Mouse (Mus musculus): Measurements from ENCODE around the gene Gm19935. TPM values are rescaled to one million over a fixed set of nuclear protein-coding genes. Genes with fewer than 3 reads are reported as not detected.
A peak's percentile ranks its signal among the peaks of the same experiment; 100 is the strongest.

Gene Gm19935
- total RNA-seq (2022), result under 1 TPM in 1 of 4 experiments, not detected in 3; 0.30 TPM

- DNase-seq, result no peak
Measured at GRCm38 (mm10) chr8:90817293-90817692, at the start of gene Gm19935. Gene Gm19935, minus strand, starts transcription at chr8:90817393.

DNA sequence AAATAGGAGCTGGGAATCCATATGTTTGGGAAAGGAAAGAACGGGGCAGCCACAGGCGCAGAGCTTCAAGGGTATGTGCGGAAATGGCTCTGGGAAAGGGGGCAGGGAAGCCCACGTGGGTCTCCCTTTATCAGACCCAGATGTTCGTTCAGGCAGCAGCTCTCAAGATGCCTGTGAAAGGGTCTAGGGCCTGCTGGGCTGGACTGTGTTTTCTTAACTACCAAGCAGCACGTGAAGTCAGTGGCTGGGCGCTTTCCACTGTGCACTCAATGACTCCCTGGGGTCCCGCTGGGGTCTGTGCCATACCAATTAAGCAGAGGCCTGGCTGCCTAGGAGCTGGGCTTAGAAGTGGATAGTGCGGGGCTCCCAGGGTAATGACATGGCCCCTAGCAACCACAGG, 44.8 kb upstream of the Gm19935 start:
- DNase-seq, result no peak

DNA sequence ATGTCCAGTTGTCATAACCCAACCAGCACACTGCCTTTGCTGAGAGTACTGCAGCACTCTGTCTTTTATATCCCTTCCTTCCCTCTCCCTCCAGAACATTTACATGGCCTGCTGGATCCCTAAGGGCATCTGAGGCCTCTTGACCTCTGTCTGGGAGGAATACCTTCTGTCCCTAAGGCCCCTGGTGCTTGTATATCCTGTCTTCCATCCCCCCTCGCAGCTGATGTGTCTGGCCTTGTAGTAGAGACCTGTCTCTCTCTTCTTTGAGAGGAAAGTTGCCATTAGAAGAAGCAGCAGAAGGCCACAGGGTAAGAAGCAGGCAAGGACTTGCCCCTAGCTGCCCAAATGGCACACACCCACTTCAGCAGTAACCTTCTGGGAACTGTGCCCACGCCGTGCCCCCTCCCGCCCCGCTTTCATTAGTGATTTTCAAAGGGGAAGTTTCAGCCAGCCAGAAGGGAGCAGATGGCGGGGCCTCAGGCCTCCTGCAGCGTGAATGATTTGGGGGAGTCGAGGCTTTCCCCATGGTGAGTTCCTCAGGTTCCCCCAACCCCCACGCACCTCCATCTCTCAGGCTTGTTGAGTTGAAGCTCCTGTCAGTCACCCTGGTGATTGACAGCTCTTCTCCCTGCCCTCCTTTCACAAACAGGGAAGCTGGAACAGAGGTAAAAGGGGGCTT, 44.2 kb upstream of the Gm19935 start:
- DNase-seq, result no peak

DNA sequence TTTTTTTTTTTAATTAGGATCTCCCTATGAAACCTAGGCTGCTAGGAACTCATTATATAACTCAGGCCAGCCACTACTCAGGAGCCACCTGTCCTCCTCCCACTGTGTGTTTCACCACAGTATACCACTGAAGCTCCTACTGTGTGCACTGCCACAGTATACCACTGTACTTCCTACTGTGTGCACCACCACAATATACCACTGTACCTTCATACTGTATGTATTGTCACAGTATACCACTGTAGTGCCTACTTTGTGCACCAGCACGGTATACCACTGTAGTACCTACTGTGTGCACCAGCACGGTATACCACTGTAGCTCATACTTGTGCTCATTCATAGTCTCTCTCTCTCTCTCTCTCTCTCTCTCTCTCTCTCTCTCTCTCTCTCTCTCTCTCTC, 40.9 kb upstream of the Gm19935 start:
- no peak for DNase-seq

DNA sequence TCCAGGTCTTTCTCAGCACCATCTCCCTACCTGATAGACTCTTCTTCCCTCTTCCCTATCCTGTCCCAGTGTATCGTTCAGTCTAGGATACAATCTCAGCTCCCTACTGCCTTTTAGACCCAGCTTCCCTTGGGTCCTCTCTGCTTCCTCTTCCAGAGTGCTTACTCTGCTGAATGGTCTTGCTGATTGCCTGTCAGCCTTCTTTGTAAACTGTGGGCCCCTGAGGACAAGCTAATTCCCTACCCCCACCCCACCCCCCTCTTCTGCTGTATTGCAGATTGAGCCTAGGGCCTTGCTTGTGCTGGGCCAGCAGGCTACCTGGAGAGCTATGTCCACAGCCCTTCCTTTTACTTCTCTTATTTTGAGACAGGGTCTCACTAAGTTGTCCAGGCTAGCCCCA, 39.8 kb upstream of the Gm19935 start:
- no peak for DNase-seq

- DNase-seq, result no peak
Measured at GRCm38 (mm10) chr8:90856171-90856570, 39.0 kb upstream of the Gm19935 start.

- DNase-seq, result no peak
Measured at GRCm38 (mm10) chr8:90854671-90855161, 37.5 kb upstream of the Gm19935 start.

DNA sequence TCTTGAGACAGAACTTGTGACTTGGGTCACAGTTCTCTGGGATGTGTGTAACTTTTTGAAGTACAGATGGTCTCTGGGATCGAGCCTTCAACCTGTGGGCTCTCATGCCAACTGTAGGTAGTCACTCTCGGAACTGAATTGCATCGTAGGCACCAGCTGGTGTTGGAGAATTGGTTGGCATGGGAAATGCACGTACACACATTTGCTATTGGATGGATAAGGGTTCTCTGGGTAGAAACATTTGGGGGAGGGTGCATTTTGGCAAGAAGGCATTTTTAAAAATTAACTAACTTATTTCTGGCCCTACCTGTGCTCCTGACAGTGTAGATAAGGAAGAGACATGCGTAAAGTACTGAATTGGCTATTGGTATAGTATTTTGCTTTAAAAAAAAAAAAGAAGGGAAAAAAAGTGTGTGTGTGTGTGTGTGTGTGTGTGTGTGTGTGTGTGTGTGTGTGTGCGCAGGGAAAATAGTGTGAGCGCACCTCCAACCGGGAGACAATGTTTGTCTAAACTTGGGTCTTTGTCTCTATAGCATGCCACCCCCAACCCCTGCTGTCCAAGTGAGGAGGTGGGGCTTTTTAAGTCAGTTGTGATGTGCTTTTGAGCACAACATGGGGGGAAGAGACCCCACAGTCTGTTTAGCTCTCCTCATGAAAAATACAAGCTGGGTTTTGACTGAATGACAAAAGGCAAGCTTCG, 36.9 kb upstream of the Gm19935 start:
- DNase-seq, result no peak

DNA sequence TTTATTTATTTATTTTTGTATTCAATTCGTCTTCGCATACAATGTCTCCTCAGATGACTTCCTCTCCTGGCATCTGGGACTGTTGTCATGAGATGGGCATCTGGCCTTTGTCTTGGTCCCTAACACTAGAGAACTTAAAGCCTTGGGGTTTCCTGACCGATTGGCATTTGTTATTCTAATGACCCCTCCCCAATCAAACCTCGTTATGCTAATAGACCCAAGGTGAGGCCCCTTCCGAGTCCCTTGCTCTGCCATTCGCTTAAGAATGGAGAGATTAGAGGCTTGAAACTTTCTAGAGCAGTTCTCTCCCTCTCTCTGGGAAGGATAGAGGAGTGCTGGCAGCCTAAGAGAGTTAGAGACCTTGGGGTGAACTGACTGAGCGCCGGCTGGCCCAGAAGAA, 34.4 kb upstream of the Gm19935 start:
- no peak for DNase-seq

DNA sequence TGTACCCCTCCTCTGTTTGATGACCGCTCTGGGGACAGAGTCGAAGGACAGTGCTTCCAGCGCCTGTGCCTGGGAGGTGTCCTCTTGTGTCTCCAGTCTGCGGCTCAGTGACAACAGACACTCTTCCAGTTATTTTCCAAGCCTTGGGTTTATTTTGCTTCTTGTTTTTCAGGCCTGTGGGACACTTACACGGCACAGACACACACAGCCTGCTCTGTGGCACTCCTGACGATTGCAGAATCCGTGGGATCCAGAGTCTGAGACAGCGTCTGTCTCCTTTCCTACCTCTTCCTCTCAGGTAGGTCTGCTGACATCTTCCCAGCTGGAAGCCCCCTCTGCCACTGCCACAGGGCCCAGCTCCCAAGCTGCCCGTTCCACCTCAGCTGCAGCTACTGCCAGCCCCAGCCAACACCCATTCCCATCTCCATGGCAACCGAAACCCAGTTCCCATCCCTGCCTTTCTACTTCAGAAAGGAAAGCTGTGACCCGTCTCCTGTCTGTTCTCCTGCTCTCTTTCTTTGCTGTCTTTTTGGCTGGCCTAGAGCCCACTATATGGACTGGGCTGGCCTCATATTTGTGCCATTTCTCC, 32.4 kb upstream of the Gm19935 start:
- no peak for DNase-seq

DNA sequence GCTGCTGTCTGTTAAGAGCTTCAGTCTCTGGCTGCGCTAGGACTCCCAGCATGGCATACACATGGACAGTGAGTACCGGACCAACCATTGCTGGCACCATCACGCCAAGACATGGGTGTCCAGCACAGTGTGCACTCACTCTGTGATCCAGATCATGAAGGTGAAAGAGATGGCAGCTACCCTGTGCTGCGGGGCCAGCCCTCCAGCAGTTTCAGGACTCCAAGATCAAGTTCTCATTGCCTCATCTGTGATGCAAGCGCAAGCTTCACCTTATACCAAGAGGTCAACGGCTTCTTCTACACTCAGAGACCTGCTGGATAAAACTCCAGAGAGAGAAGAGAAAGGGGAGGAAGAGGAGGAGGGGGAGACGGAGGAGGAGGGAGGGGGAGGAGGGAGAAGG, 30.8 kb upstream of the Gm19935 start:
- DNase-seq, result no peak

DNA sequence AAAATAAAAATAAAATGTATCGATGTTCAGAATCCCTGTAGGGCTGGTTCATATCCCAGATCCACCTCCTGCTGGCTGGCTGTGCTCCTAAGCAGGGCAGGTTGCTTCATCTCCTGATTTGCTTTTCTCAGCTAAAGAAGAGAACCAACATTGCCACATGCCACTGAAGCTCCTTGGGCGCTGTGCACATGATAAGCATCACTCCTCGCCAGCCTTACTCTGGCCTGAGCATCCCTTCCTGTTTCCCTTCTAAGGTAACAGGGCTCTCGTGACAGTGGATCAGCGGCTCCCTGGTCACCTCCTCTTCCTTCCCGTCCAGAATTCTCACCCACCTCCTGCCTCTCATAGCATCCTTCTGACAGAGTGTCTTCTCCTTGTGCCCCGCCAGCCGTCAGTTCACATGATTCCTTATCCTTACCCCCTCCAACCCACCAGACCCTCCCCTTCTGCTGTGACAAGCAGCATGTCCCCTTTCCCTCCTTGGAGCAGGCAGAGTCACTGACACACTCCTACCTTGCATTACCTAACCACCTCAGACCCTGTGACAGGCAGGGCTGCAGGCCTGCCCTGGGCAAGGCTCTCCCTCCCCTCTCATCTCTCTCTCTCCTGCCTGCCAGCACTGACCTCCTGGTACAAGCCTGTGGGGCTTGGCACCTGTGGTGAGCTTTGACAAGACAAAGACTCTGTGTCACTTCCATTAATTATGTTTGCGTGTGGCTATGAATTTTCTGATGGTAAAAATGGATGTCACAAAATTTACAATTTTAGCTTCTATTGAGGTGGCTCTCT, 27.2 kb upstream of the Gm19935 start:
- no peak for DNase-seq

DNA sequence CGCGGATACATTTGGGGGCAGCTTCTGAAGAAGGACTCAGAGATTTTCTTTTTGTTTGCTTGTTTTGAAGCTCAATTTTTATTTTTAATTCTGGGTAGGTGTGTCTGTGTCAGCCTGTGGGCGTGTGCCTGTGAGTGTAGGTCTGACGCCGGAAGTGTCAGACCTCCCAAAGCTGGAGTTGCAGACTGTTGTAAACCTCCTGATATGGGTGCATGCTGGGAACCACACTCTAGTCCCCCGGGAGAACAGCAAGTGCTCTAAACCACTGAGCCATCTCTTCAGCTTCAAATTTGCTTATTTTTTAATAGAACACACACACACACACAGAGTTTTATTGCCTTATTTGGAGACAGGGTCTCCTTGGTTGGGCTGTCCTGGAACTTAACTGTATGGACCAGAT, 25.9 kb upstream of the Gm19935 start:
- no peak for DNase-seq

- no peak for DNase-seq
Measured at GRCm38 (mm10) chr8:90841321-90841720, 24.1 kb upstream of the Gm19935 start.

- peak; percentile 56 for DNase-seq
Measured at GRCm38 (mm10) chr8:90839725-90840714, 22.8 kb upstream of the Gm19935 start.

- DNase-seq, result no peak
Measured at GRCm38 (mm10) chr8:90837440-90837839, 20.2 kb upstream of the Gm19935 start.

DNA sequence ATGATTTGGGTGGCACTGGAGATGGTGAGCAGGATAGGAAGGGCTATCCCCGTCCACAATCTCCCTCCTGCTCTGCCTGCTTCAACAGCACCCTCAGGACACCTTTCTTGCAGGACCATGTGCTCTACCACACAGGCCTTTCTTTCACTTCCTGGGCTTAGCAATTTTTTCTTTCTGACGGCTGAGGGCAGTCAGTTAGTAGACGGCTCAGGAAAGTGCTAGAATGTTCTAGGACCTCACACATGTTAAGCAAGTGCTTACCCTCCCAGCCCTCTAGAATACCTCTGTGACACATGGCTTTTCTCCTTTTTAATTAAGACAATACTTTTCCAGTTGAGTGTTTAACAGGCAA, 17.1 kb upstream of the Gm19935 start:
- DNase-seq, result no peak

DNA sequence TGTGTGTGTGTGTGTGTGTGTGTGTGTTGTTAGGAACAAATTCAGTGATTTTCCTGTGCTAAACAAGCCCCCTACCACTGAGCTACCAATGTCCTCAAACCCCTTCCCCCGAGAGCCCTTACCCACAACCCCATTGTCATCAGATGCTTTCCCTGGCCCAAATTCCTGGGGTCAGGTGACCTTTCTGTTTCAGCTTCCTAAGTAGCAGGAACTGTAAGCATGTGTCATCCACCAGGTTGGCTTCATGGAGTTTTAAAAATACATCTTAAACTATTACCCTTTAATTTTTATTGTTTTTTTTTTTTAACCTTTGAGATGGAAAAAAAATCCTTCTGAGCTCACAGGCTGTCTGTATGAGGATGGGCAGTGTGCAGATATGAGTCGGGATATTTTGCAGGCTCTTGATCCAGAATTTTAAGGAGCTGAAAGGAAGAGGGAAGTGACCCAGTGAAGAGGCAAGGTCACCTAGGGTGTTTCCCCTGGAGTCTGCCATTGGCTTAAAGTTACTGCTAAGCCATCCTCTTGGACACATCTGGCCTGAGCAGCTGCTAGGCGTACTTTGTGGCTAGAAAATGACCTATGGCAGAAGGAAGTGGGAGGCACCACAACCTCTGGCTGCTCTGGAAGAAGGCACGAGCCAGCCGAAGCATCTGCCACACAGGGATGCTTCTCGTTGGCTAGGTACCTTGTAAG, 16.6 kb upstream of the Gm19935 start:
- DNase-seq, result no peak

DNA sequence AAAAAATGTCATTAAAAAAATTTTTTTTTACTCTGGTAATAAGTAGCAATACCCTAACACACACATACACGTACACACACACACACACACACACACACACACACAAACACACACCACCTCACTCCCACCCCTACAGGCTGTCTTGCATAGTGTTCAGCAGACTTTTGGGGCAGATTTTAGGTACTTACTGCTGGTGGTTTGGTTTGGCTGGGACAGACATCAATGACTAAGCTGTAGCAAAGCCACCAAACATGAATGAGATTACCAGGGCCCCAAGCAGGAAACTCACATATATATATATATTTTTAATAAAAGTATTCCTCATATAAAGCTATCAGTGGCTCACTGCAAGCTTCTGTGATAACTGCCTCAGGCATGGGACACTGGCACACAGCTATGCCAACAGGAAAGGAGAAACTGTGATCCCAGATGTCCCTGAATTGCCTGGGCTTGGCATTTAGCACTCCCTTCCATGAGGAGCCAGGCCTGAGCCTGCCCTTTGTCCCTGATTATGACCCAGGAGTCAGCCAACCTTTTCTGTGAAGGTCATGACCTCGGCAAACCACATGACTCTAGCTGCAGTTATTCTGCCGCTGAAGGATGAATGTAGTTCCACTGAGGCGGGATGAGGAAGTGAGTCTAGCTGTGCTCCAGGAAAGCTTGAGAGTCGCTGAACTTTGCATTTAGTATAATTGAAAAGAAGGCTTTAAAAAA, 15.5 kb upstream of the Gm19935 start:
- DNase-seq, result peak; percentile 67

- DNase-seq, result no peak
Measured at GRCm38 (mm10) chr8:90830980-90831379, 13.8 kb upstream of the Gm19935 start.
